Mouse (Mus musculus) CD4-positive, CD25-positive, alpha-beta regulatory T cell, adult 2 months (primary cell): ENCODE data around the gene Vopp1.
A peak's percentile ranks its signal among the peaks of the same experiment; 100 is the strongest.

Experiments
- DNase-seq: peaks from one replicate; pipeline ENCODE4 v3.0.0-alpha.2; 2012; ENCODE audit warnings: low read depth, low spot score

Vopp1 gene

DNA sequence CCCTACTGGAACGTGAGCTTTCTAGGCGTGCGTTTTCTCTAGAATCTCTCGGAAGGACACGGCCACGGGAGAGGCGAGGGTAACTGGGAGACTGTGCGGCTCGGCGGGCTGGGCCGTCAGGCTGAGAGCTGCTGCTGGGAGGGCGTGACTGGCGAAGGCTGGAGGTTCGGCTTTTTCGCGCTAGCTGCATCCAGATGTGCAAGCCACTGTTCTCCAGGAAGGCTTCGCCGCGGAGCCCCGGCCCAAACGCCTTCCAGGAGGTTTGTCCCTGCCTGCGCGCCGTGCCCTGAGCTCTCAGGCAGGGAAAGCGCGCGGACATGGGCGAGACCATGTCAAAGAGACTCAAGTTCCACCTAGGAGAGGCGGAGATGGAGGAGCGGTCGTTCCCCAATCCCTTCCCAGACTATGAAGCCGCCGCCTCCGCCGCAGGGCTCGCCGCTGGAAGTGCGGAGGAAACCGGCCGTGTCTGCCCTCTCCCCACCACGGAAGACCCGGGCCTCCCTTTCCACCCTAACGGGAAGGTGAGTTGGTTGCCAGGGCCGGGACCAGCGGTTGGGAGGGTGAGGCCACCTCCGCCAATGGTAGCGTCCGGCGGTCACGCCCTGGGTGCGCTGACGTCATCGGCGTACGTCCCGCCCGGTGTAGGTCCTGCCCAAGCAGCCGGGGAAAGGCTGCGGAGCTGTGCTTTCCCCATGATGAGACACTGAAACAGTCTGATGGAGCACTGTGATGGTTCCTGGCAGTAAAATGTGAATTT is 122.0 kb downstream of the Vopp1 start:
- DNase-seq = peak; percentile 97

DNA sequence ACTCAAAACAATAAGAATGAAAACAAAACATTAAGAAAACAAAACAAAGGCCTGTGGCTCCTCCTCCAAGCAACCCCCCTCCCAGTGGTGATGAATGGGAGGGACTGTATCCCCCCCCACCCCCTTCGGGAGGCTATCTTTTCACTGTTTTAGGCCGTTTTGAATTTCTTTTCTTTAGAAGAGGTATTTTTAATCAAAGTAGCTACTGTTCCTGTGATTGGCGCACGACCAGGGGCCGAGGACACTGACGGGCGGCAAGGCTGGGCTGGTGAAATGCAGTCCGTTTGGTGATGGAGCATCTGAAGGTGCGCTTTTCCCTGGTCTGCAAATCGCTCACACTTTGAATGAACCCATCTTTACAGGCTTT is 122.6 kb downstream of the Vopp1 start, which contains the start of gene Lancl2:
TSS of gene Lancl2 (plus strand) at position 165 of the 367 bp plus-strand sequence.
- DNase-seq = no peak

DNA sequence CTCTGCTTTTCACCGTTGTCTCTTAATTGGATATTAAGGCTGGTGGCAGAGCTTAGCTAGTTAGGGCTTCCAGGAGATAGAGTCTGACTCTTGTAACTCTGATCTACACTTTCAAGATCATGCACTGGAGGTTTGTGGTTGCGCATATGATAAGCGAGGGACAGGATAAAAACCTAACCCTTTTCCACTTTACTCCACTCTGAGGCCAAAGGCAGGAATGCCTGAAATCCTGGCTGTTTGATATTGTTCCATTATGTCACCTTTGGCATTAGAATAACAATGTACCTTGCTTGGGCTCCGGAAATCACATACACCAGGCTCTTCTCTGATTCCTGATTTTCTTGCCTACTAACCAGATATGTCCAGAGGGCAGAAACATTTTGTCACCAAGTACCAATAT is 123.3 kb downstream of the Vopp1 start:
- DNase-seq = no peak

DNA sequence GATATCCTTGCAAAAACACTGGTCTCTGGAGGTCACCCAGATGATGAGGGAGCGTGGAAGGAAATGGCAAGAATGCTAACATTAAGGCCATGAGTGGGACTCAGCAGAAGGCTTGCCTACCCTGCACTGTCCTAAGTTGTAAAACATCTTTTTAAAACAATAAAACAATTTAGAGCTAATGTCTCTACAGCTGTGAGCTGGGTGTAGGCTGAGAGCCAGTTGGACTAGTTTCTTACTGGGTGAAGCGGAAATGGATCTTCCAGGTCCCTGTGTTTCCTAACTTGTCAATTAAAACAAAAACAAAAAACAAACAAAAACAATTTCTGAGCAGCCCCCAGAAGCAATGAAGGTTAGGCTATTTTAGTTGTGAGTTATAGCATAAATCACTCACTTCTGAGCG is 131.8 kb downstream of the Vopp1 start:
- no peak for DNase-seq

DNA sequence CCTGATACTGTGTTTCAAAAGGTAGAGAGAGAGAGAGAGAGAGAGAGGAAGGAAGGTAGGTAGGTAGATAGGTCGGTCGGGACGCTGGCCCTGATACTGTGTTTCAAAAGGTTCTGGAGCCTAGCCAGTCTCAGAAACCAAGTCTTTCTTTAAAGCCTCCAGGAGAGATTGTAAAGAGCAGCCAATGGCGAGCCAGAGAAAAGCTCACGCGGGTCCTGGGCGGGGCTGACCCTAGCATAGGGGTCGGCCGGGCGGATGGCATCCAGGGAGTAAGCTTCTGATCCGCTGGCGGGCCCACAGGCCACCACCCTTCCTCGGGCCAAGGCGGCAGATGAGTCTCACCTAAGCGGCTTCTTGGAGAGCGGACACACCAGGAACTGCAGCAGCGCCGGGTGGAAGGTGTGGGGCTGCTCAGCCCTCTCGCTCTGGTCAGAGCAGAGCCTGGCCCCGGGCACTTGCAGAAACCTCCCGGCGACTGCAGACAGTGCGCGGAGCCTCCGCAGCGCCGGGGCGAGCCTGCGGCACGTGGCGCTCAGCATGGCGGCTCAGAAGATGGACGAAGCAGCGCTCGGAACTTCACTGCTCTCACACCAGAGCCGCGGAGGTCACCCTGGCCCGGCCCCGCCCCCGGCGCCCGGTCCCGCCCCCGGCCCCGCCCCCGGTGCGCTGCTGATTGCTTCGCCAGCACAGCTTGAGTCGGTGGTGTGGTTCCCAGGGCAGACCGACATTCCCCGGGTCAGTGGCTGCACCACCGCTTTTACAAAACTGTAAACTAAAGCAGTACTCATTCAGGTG is 133.3 kb downstream of the Vopp1 start, which contains the start of gene Pyurf:
TSS of gene Pyurf (minus strand) at position 612 of the 795 bp plus-strand sequence.
- peak; percentile 92 for DNase-seq

DNA sequence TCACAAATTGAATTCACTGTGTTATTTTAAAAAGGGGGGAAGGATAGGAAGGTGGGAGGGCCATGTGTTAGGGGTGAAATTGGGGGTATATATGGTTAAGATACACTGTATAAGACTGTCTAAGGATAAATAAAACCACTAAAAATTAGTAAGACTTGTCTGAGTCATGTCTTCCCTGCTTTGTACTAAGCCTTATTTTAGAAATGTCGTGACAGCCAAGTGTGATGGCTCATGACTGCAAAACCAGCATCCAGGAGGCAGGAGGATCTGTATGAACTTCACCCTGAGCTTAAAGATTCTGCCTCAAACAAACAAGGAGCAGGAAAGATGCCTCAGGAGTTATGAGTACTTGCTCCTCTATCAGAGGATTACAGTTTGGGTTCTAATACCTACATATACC is 140.8 kb downstream of the Vopp1 start:
- DNase-seq = no peak
